Mouse (Mus musculus): ENCODE measurements around the gene Slc25a51. TPM values are rescaled to one million over a fixed set of nuclear protein-coding genes. Genes with fewer than 3 reads are reported as not detected.
A peak's percentile ranks its signal among the peaks of the same experiment; 100 is the strongest.

The Slc25a51 gene
- polyA plus RNA-seq, 1 experiment from 2014 or later, result 59.4 TPM

GRCm38 (mm10) chr4:45439281-45439680, 30.7 kb upstream of the Slc25a51 start:
- Histone ChIP-seq H3K27me3 (replicated peaks; ENCODE audit: insufficient read depth, low read length) (no peaks in the 10 kb centered on the region), H3K9ac (replicated peaks; ENCODE audit: low read depth) (no peak overlapping the region), H3K4me2 (replicated peaks; ENCODE audit: low read depth, low read length) (no peak overlapping the region), H3K36me3 (ENCODE audit: insufficient read depth, low read length) (0 out of 2 replicates have a peak, but pooled peaks cover under 1% of the 10 kb centered on the region), H3K9me3 (ENCODE audit: low read length) (no peaks in the 10 kb centered on the region), H3K27ac (ENCODE audit: low read length) (no peak overlapping the region), H3K4me3 (ENCODE audit: low read depth, low read length) (no peak overlapping the region), H3K4me1 (ENCODE audit: insufficient read depth, low read depth, low read length) (peaks cover 9% of the 10 kb centered on the region; the same call in 1 of the 2 replicates)
- WGBS, result 40% methylated on average over 5 of the region's 5 CpGs
- no peak for DNase-seq (ENCODE audit: low spot score)
- TF ChIP-seq CTCF (IDR thresholded peaks at IDR 0.05), result no peak
- no peak for TF ChIP-seq EP300 (IDR thresholded peaks at IDR 0.05)
- ATAC-seq, result no peak

GRCm38 (mm10) chr4:45437010-45437409, 28.4 kb upstream of the Slc25a51 start:
- TF ChIP-seq CTCF (IDR thresholded peaks at IDR 0.05) (no peak), EP300 (IDR thresholded peaks at IDR 0.05) (no peak)
- H3K9ac ChIP-seq (replicated peaks; ENCODE audit: low read depth), result no peak overlapping the region
- no peak for ATAC-seq

GRCm38 (mm10) chr4:45436383-45436913, 27.9 kb upstream of the Slc25a51 start:
- no peaks in the 10 kb centered on the region for H3K9me3 ChIP-seq (ENCODE audit: low read length)
- no peak overlapping the region for H3K4me2 ChIP-seq (replicated peaks; ENCODE audit: low read depth, low read length)
- ATAC-seq (no peak; the same call in 1 of the 2 replicates), DNase-seq (ENCODE audit: low spot score) (no peak)
- H3K9ac ChIP-seq (replicated peaks; ENCODE audit: low read depth), result no peak overlapping the region
- H3K36me3 ChIP-seq (ENCODE audit: insufficient read depth, low read length), result no peaks in the 10 kb centered on the region
- H3K27me3 ChIP-seq (replicated peaks; ENCODE audit: insufficient read depth, low read length), result no peaks in the 10 kb centered on the region
- H3K4me3 ChIP-seq (ENCODE audit: low read depth, low read length), result no peak overlapping the region
- TF ChIP-seq CTCF (IDR thresholded peaks at IDR 0.05) (no peak), EP300 (IDR thresholded peaks at IDR 0.05) (no peak)
- no peak overlapping the region for H3K27ac ChIP-seq (ENCODE audit: low read length)
- peaks cover 9% of the 10 kb centered on the region; the same call in 1 of the 2 replicates for H3K4me1 ChIP-seq (ENCODE audit: insufficient read depth, low read depth, low read length)
- WGBS, result 61% methylated on average over 7 of the region's 7 CpGs

More at GRCm38 (mm10) chr4:45437010-45437409, 28.4 kb upstream of the Slc25a51 start:
- Histone ChIP-seq H3K4me3 (ENCODE audit: low read depth, low read length) (no peak overlapping the region), H3K9me3 (ENCODE audit: low read length) (no peaks in the 10 kb centered on the region), H3K27ac (ENCODE audit: low read length) (no peak overlapping the region), H3K4me1 (ENCODE audit: insufficient read depth, low read depth, low read length) (peaks cover 9% of the 10 kb centered on the region; the same call in 1 of the 2 replicates), H3K27me3 (replicated peaks; ENCODE audit: insufficient read depth, low read length) (no peaks in the 10 kb centered on the region), H3K36me3 (ENCODE audit: insufficient read depth, low read length) (no peaks in the 10 kb centered on the region), H3K4me2 (replicated peaks; ENCODE audit: low read depth, low read length) (no peak overlapping the region)
- no peak for DNase-seq (ENCODE audit: low spot score)
- WGBS, result 65% methylated on average over 3 of the region's 3 CpGs

- ATAC-seq, result peak; percentile 60
- no peak overlapping the region for H3K9ac ChIP-seq (replicated peaks; ENCODE audit: low read depth)
- H3K27ac ChIP-seq (ENCODE audit: low read length), result no peak overlapping the region
- H3K4me3 ChIP-seq (ENCODE audit: low read depth, low read length), result no peak overlapping the region
- DNase-seq (ENCODE audit: low spot score), result peak; percentile 66
- peaks cover 9% of the 10 kb centered on the region; the same call in 1 of the 2 replicates for H3K4me1 ChIP-seq (ENCODE audit: insufficient read depth, low read depth, low read length)
- H3K36me3 ChIP-seq (ENCODE audit: insufficient read depth, low read length), result no peaks in the 10 kb centered on the region
- 48% methylated on average over 2 of the region's 2 CpGs for WGBS
- TF ChIP-seq EP300 (IDR thresholded peaks at IDR 0.05) (no peak), CTCF (IDR thresholded peaks at IDR 0.05) (peak; percentile 58)
- H3K27me3 ChIP-seq (replicated peaks; ENCODE audit: insufficient read depth, low read length), result no peaks in the 10 kb centered on the region
- no peaks in the 10 kb centered on the region for H3K9me3 ChIP-seq (ENCODE audit: low read length)
- H3K4me2 ChIP-seq (replicated peaks; ENCODE audit: low read depth, low read length), result no peak overlapping the region
These were observed 27.3 kb upstream of the Slc25a51 start for GRCm38 (mm10) chr4:45435899-45436298.

GRCm38 (mm10) chr4:45434681-45435080, 26.1 kb upstream of the Slc25a51 start:
- peaks cover 9% of the 10 kb centered on the region; the same call in 1 of the 2 replicates for H3K4me1 ChIP-seq (ENCODE audit: insufficient read depth, low read depth, low read length)
- H3K36me3 ChIP-seq (ENCODE audit: insufficient read depth, low read length), result no peaks in the 10 kb centered on the region
- no peak overlapping the region for H3K4me3 ChIP-seq (ENCODE audit: low read depth, low read length)
- TF ChIP-seq CTCF (IDR thresholded peaks at IDR 0.05) (no peak), EP300 (IDR thresholded peaks at IDR 0.05) (no peak)
- DNase-seq (ENCODE audit: low spot score) (no peak), ATAC-seq (no peak)
- H3K27me3 ChIP-seq (replicated peaks; ENCODE audit: insufficient read depth, low read length), result no peaks in the 10 kb centered on the region
- no peak overlapping the region for H3K9ac ChIP-seq (replicated peaks; ENCODE audit: low read depth)
- WGBS, result 67% methylated on average over 4 of the region's 4 CpGs
- H3K27ac ChIP-seq (ENCODE audit: low read length), result no peak overlapping the region; the same call in 1 of the 2 replicates
- H3K9me3 ChIP-seq (ENCODE audit: low read length), result no peaks in the 10 kb centered on the region
- H3K4me2 ChIP-seq (replicated peaks; ENCODE audit: low read depth, low read length), result no peak overlapping the region

- ATAC-seq (no peak), DNase-seq (ENCODE audit: low spot score) (no peak)
- TF ChIP-seq EP300 (IDR thresholded peaks at IDR 0.05), result no peak
- no peak for TF ChIP-seq CTCF (IDR thresholded peaks at IDR 0.05)
- no peak overlapping the region for H3K4me2 ChIP-seq (replicated peaks; ENCODE audit: low read depth, low read length)
- no peak overlapping the region for H3K27ac ChIP-seq (ENCODE audit: low read length)
- WGBS, result 82% methylated on average over 12 of the region's 12 CpGs
- H3K4me1 ChIP-seq (ENCODE audit: insufficient read depth, low read depth, low read length), result peaks cover 9% of the 10 kb centered on the region; the same call in 1 of the 2 replicates
- H3K9me3 ChIP-seq (ENCODE audit: low read length), result no peaks in the 10 kb centered on the region
- no peak overlapping the region for H3K4me3 ChIP-seq (ENCODE audit: low read depth, low read length)
- no peaks in the 10 kb centered on the region for H3K36me3 ChIP-seq (ENCODE audit: insufficient read depth, low read length)
- H3K27me3 ChIP-seq (replicated peaks; ENCODE audit: insufficient read depth, low read length), result no peaks in the 10 kb centered on the region
- no peak overlapping the region for H3K9ac ChIP-seq (replicated peaks; ENCODE audit: low read depth)
These were observed 25.5 kb upstream of the Slc25a51 start for GRCm38 (mm10) chr4:45434071-45434470.

Measured in lung, postnatal 0 days (tissue).